Mouse (Mus musculus) frontal cortex, postnatal 14 days (tissue): ENCODE results near the gene 4933436I01Rik.

Experiments
- DNase-seq, 2 experiments: peaks; one replicate each; pipeline ENCODE4 v3.0.0; 2022; ENCODE audit warnings: low spot score in 2 of 2

4933436I01Rik gene

GRCm38 (mm10) chrX:67921350-67921749 lies at the start of gene 4933436I01Rik:
Gene 4933436I01Rik, minus strand, starts transcription at chrX:67921450.
- no peak for DNase-seq

- DNase-seq, result no peak
Measured at GRCm38 (mm10) chrX:67924769-67925470, 3.7 kb upstream of the 4933436I01Rik start.

- DNase-seq, result no peak
Measured at GRCm38 (mm10) chrX:67883406-67883805, 37.8 kb downstream of the 4933436I01Rik start.
